Mouse (Mus musculus): ENCODE data around the gene Vamp2. TPM values are rescaled to one million over a fixed set of nuclear protein-coding genes. Genes with fewer than 3 reads are reported as not detected.

Gene Vamp2
- polyA plus RNA-seq, 1 experiment, result 43.1 TPM

DNA sequence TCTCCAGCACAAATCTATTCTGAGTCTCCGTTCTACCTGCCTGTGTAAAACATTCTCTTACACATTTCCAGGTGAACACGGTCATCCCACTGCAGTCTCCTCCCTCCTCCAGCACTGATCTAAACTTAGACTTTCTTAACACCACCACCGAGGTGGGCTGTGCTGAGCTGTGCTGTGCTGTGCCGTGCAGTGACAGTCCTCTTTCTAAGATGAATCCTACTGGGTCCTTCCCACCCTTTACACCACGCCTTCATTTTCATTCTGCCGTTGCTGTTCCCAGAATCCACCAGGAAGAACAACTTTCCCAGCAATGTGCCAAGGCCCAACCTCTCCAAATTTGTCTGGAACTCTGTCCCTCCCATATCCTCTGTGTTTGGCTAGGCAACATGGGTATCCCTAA lies 1.9 kb upstream of the Vamp2 start:
- Histone ChIP-seq H3K4me1 (ENCODE audit: control insufficient read depth, insufficient read depth, low read length) (peaks cover 26% of the 10 kb centered on the region), H3K27me3 (ENCODE audit: control insufficient read depth, insufficient read depth, low read length) (no peaks in the 10 kb centered on the region), H3K4me3 (ENCODE audit: control insufficient read depth, low read depth, low read length) (no peak overlapping the region), H3K27ac (ENCODE audit: control insufficient read depth, insufficient read depth, low read depth, low read length) (peak overlapping the region; percentile 42; the same call in 1 of the 2 replicates), H3K36me3 (ENCODE audit: control insufficient read depth, insufficient read depth, low read length) (peaks cover 2% of the 10 kb centered on the region; the same call in 1 of the 2 replicates)
- TF ChIP-seq CTCF (IDR thresholded peaks at IDR 0.05; ENCODE audit: control insufficient read depth, insufficient read depth, insufficient replicate concordance, low read depth, low read length) (no peak), POLR2A (IDR thresholded peaks at IDR 0.05; ENCODE audit: control insufficient read depth, low read depth, low read length) (no peak)

DNA sequence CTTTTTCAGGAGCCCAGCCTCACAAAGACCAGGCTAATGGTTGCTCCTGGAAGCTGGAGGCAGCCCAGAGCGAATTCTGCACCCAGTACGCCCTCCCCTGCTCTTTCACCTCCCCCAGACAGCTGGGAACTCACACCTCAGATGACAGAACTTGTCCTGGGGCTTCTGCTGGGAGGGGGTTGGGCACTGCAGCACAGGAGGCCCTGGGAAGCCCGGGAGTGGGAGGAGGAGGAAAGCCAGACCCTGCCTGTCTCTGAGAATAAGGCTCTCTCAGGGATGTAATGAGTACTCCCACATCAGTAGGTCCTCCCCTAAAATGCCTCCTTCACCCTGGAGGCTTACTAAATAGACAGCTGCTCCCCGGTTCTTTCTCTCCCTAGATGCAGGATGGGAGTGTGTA lies 1.2 kb upstream of the Vamp2 start:
- H3K36me3 ChIP-seq (ENCODE audit: control insufficient read depth, insufficient read depth, low read length), result peaks cover 2% of the 10 kb centered on the region; the same call in 1 of the 2 replicates
- no peaks in the 10 kb centered on the region for H3K27me3 ChIP-seq (ENCODE audit: control insufficient read depth, insufficient read depth, low read length)
- H3K4me1 ChIP-seq (ENCODE audit: control insufficient read depth, insufficient read depth, low read length), result peaks cover 26% of the 10 kb centered on the region
- peak overlapping the region; percentile 42 for H3K27ac ChIP-seq (ENCODE audit: control insufficient read depth, insufficient read depth, low read depth, low read length)
- H3K4me3 ChIP-seq (ENCODE audit: control insufficient read depth, low read depth, low read length), result no peak overlapping the region
- no peak for TF ChIP-seq CTCF (IDR thresholded peaks at IDR 0.05; ENCODE audit: control insufficient read depth, insufficient read depth, insufficient replicate concordance, low read depth, low read length)
- TF ChIP-seq POLR2A (IDR thresholded peaks at IDR 0.05; ENCODE audit: control insufficient read depth, low read depth, low read length), result no peak

DNA sequence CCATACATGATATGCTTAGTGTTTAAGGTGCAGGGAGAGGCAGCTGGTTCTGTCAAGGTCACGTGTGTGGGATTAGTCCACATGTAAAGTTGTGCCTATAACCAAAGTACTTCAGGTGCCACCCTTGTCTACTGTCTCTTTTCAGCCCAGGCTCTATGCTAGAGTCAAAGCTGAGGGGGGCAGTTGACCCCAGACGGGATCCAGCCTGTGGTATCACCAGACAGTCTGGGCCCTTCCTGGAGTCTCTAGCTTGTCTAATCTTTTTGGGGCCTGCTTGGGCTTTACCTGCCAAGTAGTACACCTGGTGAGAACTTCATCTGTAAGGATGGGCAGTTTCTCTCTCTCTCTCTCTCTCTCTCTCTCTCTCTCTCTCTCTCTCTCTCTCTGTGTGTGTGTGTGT lies 693 bp upstream of the Vamp2 start:
- H3K4me3 ChIP-seq (ENCODE audit: control insufficient read depth, low read depth, low read length), result peak overlapping the region; percentile 99; the same call in 1 of the 2 replicates
- TF ChIP-seq POLR2A (IDR thresholded peaks at IDR 0.05; ENCODE audit: control insufficient read depth, low read depth, low read length) (no peak), CTCF (IDR thresholded peaks at IDR 0.05; ENCODE audit: control insufficient read depth, insufficient read depth, insufficient replicate concordance, low read depth, low read length) (no peak)
- H3K27me3 ChIP-seq (ENCODE audit: control insufficient read depth, insufficient read depth, low read length), result no peaks in the 10 kb centered on the region
- peak overlapping the region; percentile 92 for H3K27ac ChIP-seq (ENCODE audit: control insufficient read depth, insufficient read depth, low read depth, low read length)
- peaks cover 2% of the 10 kb centered on the region for H3K36me3 ChIP-seq (ENCODE audit: control insufficient read depth, insufficient read depth, low read length)
- H3K4me1 ChIP-seq (ENCODE audit: control insufficient read depth, insufficient read depth, low read length), result peaks cover 26% of the 10 kb centered on the region

DNA sequence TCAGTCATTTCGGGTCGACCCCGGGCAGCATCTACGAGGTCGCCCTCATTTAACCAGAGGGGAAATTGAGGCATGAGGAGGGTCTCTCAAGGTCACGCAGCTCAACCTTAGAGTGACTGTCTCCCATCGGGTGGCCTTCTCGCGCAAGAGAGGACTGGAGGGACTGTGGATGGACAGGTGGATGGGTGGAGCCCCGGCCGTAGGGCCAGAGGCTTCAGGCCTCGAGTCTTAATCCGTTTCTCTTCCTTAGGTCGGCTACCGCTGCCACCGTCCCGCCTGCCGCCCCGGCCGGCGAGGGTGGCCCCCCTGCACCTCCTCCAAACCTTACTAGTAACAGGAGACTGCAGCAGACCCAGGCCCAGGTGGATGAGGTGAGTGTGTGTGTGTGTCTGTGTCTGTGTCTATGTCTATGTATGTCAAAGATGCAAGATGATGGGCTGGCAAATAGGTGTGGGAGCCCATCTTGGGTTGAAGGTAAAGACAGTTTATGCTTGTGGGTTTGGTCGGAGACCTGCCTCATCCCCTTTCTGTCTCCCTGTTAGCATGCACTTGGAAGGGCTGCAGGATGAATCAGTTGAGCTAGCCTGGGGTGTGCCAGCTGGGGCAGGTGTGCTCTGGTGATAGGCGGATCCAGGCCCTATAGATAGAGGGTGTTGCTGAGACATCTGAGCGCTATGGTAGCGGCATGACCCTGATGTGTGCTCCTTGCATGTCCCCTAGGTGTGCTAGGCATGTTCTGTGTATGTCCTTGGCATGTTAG lies 746 bp downstream of the Vamp2 start:
- peak; percentile 29; the same call in 1 of the 2 replicates for TF ChIP-seq CTCF (IDR thresholded peaks at IDR 0.05; ENCODE audit: control insufficient read depth, insufficient read depth, insufficient replicate concordance, low read depth, low read length)
- TF ChIP-seq POLR2A (IDR thresholded peaks at IDR 0.05; ENCODE audit: control insufficient read depth, low read depth, low read length), result 0 out of 2 replicates have a peak, but pooled peaks have one; percentile 12
- H3K4me3 ChIP-seq (ENCODE audit: control insufficient read depth, low read depth, low read length), result peak overlapping the region; percentile 99
- peaks cover 2% of the 10 kb centered on the region for H3K36me3 ChIP-seq (ENCODE audit: control insufficient read depth, insufficient read depth, low read length)
- H3K27me3 ChIP-seq (ENCODE audit: control insufficient read depth, insufficient read depth, low read length), result no peaks in the 10 kb centered on the region
- H3K4me1 ChIP-seq (ENCODE audit: control insufficient read depth, insufficient read depth, low read length), result peaks cover 29% of the 10 kb centered on the region
- H3K27ac ChIP-seq (ENCODE audit: control insufficient read depth, insufficient read depth, low read depth, low read length), result peak overlapping the region; percentile 98

DNA sequence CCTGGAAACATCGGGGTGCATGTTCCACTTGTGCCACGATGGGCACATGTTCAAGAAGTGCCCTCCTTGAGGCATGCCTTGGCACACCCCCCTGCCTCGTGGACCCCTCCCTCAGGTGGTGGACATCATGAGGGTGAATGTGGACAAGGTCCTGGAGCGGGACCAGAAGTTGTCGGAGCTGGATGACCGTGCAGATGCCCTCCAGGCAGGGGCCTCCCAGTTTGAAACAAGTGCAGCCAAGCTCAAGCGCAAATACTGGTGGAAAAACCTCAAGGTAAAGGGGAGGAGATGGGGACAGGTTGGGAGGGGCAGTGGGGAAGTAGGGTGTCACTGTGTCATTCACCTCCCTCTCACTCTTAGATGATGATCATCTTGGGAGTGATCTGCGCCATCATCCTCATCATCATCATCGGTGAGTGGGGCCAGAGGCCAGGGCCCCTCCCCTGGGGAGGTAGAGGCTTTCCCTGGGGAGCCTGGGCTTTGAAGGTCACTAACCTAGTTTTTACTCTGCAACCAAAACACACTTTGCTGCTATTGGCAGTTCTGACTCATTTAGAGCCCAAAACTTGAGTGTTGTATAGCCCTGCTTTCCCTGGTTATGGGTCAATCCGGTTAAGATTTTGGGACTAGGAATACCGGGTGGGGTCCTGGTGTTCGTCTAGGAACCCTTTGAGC lies 1.5 kb downstream of the Vamp2 start:
- peaks cover 2% of the 10 kb centered on the region for H3K36me3 ChIP-seq (ENCODE audit: control insufficient read depth, insufficient read depth, low read length)
- H3K4me3 ChIP-seq (ENCODE audit: control insufficient read depth, low read depth, low read length), result peak overlapping the region; percentile 99
- no peaks in the 10 kb centered on the region for H3K27me3 ChIP-seq (ENCODE audit: control insufficient read depth, insufficient read depth, low read length)
- H3K4me1 ChIP-seq (ENCODE audit: control insufficient read depth, insufficient read depth, low read length), result peaks cover 32% of the 10 kb centered on the region
- H3K27ac ChIP-seq (ENCODE audit: control insufficient read depth, insufficient read depth, low read depth, low read length), result no peak overlapping the region
- no peak for TF ChIP-seq CTCF (IDR thresholded peaks at IDR 0.05; ENCODE audit: control insufficient read depth, insufficient read depth, insufficient replicate concordance, low read depth, low read length)
- no peak for TF ChIP-seq POLR2A (IDR thresholded peaks at IDR 0.05; ENCODE audit: control insufficient read depth, low read depth, low read length)

DNA sequence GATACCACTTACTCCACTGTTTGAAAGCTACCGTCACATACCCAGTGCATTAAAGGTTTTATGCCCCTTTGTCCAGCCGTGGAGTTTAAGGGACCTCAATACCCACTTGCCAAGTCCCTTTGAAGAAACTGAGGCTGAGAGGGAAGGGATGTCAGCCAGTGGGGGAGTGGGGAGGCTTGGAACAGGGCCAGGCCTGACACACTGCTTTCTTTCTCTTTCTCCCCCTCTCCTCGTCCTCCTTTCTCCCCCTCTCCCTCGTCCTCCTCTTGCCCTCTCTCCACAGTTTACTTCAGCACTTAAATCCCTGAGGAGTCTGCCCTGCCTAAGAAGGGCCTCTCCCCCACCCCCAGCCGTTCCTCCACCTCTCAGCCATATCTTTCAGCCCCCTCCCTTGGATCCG lies 2.1 kb downstream of the Vamp2 start:
- Histone ChIP-seq H3K4me3 (ENCODE audit: control insufficient read depth, low read depth, low read length) (no peak overlapping the region), H3K27me3 (ENCODE audit: control insufficient read depth, insufficient read depth, low read length) (no peaks in the 10 kb centered on the region), H3K36me3 (ENCODE audit: control insufficient read depth, insufficient read depth, low read length) (peaks cover 2% of the 10 kb centered on the region), H3K27ac (ENCODE audit: control insufficient read depth, insufficient read depth, low read depth, low read length) (no peak overlapping the region), H3K4me1 (ENCODE audit: control insufficient read depth, insufficient read depth, low read length) (peaks cover 35% of the 10 kb centered on the region)
- TF ChIP-seq CTCF (IDR thresholded peaks at IDR 0.05; ENCODE audit: control insufficient read depth, insufficient read depth, insufficient replicate concordance, low read depth, low read length), result no peak
- no peak for TF ChIP-seq POLR2A (IDR thresholded peaks at IDR 0.05; ENCODE audit: control insufficient read depth, low read depth, low read length)

Measured in testis, adult 2 months (tissue).